Mouse (Mus musculus): ENCODE measurements around the gene Socs4.

DNA sequence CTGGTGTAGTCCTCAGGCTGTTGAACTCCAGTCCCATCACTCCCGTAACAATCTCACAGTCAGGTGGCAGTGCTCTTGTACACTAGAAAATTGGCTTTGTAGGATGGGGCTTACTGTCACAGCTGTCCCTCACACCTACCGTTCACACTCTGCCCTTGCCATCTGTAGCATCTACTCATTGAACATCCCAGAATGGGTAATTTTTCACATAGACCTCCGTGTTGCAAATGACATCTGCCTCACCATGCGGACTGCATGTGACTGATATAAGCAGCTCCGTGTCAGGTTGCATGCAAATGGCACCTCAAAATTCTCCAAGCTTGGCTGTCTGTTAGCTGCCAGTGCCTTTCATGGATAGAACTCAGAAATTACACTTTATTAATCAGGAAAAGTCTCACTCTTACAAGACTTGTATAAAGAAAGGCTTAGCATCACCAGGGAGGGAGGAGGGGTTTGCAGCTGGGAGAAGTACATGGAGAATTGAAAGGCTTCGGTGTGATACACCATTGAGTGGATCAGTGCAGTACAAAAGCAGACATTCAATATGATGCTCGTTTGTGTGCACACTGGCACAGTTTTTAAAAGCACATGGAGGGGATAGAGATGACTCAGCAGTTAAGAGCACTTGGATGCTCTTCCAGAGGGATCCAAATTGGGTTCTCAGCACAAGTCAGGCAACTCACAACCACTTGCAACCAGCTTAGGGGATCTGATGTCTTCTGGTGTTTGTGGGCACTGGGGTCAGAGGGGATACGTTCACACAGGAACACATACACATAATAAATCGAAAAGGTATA is 49.4 kb downstream of the Socs4 start:
- TF ChIP-seq CTCF (IDR thresholded peaks at IDR 0.05) (no peak), EP300 (IDR thresholded peaks at IDR 0.05; ENCODE audit: insufficient read depth, low read depth, low read length) (no peak)

Measured in heart, adult 2 months (tissue).